Mouse (Mus musculus) embryonic fibroblast, embryonic 13.5 days (primary cell): Measurements from ENCODE around the gene Plce1. TPM values are rescaled to one million over a fixed set of nuclear protein-coding genes. Genes with fewer than 3 reads are reported as not detected.

Experiments used
- H3K27ac ChIP-seq: 2 replicates; pipeline ENCODE4 v1.5.1; 2012; ENCODE audit warnings: low read length, control low read depth, inconsistent platforms; ENCODE audit not compliant: insufficient read depth
- H3K4me1 ChIP-seq: 2 replicates; pipeline ENCODE4 v1.6.1; 2011; ENCODE audit warnings: low read length; ENCODE audit not compliant: control insufficient read depth, insufficient read depth
- H3K4me3 ChIP-seq: 2 replicates; pipeline ENCODE4 v1.5.1; 2011; ENCODE audit warnings: mild to moderate bottlenecking, control low read depth, low read length; ENCODE audit not compliant: insufficient read depth
- CTCF ChIP-seq: IDR thresholded peaks from 2 replicates; pipeline ENCODE4 v1.5.1; 2011; ENCODE audit warnings: mild to moderate bottlenecking, control low read depth, low read length, moderate library complexity, borderline replicate concordance; ENCODE audit not compliant: insufficient read depth
- POLR2A ChIP-seq: IDR thresholded peaks from 2 replicates; pipeline ENCODE4 v1.6.1; 2011; ENCODE audit warnings: low read depth, mild to moderate bottlenecking, control low read depth, low read length, moderate library complexity
- polyA plus RNA-seq: library from polyadenylated mRNA; stranded (reverse); fragments of >200 nt; gene quantifications from 2 replicates; pipeline ENCODE4 v1.2.4, GENCODE M21; 2011; ENCODE audit warnings: low read depth; ENCODE audit not compliant: missing spikeins, insufficient read length

Plce1 gene
- polyA plus RNA-seq, 1 experiment: 10.8 TPM

- Histone ChIP-seq H3K4me3 (no peak overlapping the region), H3K27ac (no peak overlapping the region)
Observed at GRCm38 (mm10) chr19:38578554-38579146, 97.7 kb downstream of the Plce1 start.

DNA sequence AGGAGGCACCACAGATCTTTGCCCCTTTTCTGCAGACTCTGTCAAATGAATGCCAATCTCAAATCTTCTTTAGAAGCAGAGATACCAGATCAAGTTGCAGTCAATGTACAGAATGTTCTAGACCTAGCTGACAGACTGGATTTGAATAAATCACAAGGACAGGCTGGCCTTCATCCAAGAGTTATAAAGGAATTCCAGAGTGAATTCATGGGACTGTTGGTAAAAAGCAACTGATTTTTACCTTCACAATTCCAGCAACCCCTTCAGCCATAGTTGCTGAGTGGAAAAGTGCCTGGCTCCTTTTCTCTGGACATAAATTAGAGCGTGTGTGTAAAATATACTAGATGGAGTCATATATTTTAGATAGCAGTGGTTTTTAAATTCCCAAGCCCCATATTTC is 102.0 kb downstream of the Plce1 start:
- no peak for TF ChIP-seq CTCF
- TF ChIP-seq POLR2A: no peak
- Histone ChIP-seq H3K4me1 (0 out of 2 replicates have a peak, but pooled peaks cover 2% of the 10 kb centered on the region), H3K4me3 (no peak overlapping the region), H3K27ac (peak overlapping the region; percentile 32; the same call in 1 of the 2 replicates)

More at GRCm38 (mm10) chr19:38578554-38579146, 97.7 kb downstream of the Plce1 start:
- TF ChIP-seq POLR2A (no peak), CTCF (no peak)
- 0 out of 2 replicates have a peak, but pooled peaks cover 2% of the 10 kb centered on the region for H3K4me1 ChIP-seq

- H3K27ac ChIP-seq: no peak overlapping the region
- H3K4me1 ChIP-seq: peaks cover 3% of the 10 kb centered on the region; the same call in 1 of the 2 replicates
- TF ChIP-seq CTCF: no peak
- no peak for TF ChIP-seq POLR2A
- no peak overlapping the region for H3K4me3 ChIP-seq
Observed at GRCm38 (mm10) chr19:38587559-38587958, 106.7 kb downstream of the Plce1 start.

- no peak for TF ChIP-seq CTCF
- TF ChIP-seq POLR2A: no peak
- no peak overlapping the region for H3K27ac ChIP-seq
- H3K4me1 ChIP-seq: peaks cover 15% of the 10 kb centered on the region
- no peak overlapping the region for H3K4me3 ChIP-seq
Observed at GRCm38 (mm10) chr19:38589466-38589865, 108.6 kb downstream of the Plce1 start.

DNA sequence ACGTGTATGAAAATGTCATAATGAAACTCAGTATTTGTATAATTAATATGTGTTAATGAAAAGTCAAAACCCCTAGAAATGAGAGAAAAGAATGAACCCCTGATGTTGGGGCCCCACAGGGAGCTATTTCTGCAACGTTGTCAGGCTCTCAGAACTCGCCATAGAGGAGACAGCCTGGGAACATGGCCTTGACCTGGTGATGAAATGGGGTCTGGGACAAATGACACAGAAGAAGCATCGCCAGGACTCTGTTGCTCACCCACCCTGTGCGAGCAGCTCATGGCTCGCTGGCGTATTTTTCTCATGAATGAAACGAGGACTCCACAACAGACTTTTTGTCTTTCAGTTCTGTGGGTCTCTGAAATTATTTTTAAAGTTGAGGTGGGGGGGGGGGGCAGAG is 109.0 kb downstream of the Plce1 start:
- Histone ChIP-seq H3K27ac (no peak overlapping the region), H3K4me3 (no peak overlapping the region), H3K4me1 (peaks cover 15% of the 10 kb centered on the region)
- TF ChIP-seq POLR2A: no peak
- TF ChIP-seq CTCF: no peak

DNA sequence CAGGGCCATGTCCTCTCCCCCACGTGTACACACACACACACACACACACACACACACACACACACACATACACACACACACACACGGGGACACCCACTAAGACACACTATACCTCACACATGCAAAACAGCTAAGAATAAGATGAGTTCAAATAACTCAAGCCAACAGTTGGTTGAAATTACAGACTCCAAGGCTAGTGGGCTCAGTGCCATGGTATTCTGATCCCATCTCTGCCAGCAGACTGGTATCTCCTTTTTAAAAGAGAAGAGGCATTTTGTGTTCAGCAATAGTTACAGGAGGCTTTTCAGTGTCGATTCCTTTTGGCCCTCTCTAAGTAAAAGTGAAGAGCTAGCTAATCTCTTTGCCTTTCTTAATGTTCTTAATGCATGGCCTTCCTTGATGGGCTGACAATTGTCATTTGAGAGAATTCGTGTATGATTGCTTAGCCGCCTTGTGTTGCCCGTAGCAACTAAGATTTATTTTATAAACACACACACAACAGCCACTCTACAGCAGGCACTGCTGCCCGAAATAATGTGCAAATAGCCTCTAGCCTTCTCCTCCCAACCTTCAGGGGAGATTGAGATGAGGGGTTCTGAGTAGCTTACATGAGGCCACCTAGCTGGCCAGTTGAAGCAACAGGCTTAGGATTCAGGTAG is 111.8 kb downstream of the Plce1 start:
- Histone ChIP-seq H3K4me3 (no peak overlapping the region), H3K27ac (peak overlapping the region; percentile 51; the same call in 1 of the 2 replicates)
- TF ChIP-seq POLR2A (no peak), CTCF (no peak)

DNA sequence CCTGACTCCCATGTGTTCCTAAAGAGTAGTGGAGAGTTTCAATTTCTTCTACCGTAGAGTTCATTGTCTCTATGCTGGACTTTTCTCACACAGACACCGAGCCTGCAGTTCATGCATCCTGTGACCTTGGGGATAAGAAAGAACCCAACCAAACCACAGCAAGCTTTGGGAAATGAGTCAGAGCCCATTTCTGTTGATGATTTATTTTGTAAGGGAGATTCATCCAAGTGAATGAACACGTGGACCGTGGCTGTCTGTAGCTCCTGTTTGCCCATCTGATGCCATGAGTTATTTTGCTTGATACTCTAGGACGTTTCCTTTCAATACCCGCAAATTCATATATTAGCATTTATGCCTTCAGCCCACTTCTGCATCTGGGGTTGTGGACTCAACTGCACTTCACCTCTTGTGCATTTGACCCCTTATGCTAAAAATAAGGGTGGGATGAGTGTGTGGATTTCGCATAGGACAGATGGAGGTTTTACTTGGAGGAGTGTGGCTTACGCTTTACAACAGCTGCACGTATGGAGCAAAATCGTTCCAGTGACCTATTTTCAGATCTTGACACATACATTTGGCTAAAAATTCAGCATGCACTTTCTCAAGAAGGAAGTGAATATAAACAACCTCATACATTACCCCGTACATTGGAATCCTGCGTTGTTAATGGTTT is 112.5 kb downstream of the Plce1 start:
- no peak overlapping the region for H3K4me3 ChIP-seq
- H3K27ac ChIP-seq: peak overlapping the region; percentile 51; the same call in 1 of the 2 replicates
- H3K4me1 ChIP-seq: peaks cover 17% of the 10 kb centered on the region
- no peak for TF ChIP-seq POLR2A
- no peak for TF ChIP-seq CTCF

More for the DNA sequence above, 111.8 kb downstream of the Plce1 start:
- peaks cover 17% of the 10 kb centered on the region for H3K4me1 ChIP-seq

GRCm38 (mm10) chr19:38596096-38596495 is 115.2 kb downstream of the Plce1 start:
- no peak for TF ChIP-seq CTCF
- TF ChIP-seq POLR2A: no peak
- no peak overlapping the region for H3K4me3 ChIP-seq
- H3K4me1 ChIP-seq: peaks cover 17% of the 10 kb centered on the region
- H3K27ac ChIP-seq: no peak overlapping the region

GRCm38 (mm10) chr19:38597392-38597791 is 116.5 kb downstream of the Plce1 start:
- no peak overlapping the region for H3K27ac ChIP-seq

More at GRCm38 (mm10) chr19:38597392-38597791, 116.5 kb downstream of the Plce1 start:
- TF ChIP-seq CTCF: no peak
- no peak for TF ChIP-seq POLR2A
- peaks cover 17% of the 10 kb centered on the region for H3K4me1 ChIP-seq
- H3K4me3 ChIP-seq: no peak overlapping the region
